In genomic region chr12:99932245-99932644, GRCm38 (mm10) we compare ENCODE assay signal across 22 mouse cellular contexts.
"Had no signal": no experiment of that assay in that cellular context is flagged by ENCODE, and none has a peak within 500 bp of the region (broad histone marks: within the 10 kb centered on the region; RNA-seq: fewer than 3 reads in every experiment).

No protein-coding gene starts in this region.

- ATAC-seq: hindbrain, embryonic 16.5 days; hindbrain, postnatal 0 days; inflammation-experienced regulatory T-cells, adult 6 months; intestine, embryonic 15.5 days; intestine, embryonic 16.5 days; intestine, postnatal 0 days had no signal

- DNase-seq: heart, postnatal 10 days; heart, postnatal 14 days; heart, postnatal 36 days; heart, postnatal 4 days; kidney, adult 11 months; kidney, adult 18-20 months; kidney, adult 2 months; kidney, adult 8-10 months; kidney, adult 9 months; kidney, postnatal 10 days; kidney, postnatal 14 days; kidney, postnatal 25 days; kidney, postnatal 36 days; kidney, postnatal 4 days; layer of hippocampus, adult 9-11 months; layer of hippocampus, postnatal 36 days had no signal
